Mouse (Mus musculus) spleen, adult 2 months (tissue): Measurements from ENCODE around the gene Gatd1.

Source experiments
- CTCF ChIP-seq: fragments of 200-500 bp; IDR thresholded peaks from 2 replicates; pipeline ENCODE4 v1.5.1; 2011; ENCODE audit warnings: mild to moderate bottlenecking, inconsistent platforms; ENCODE audit not compliant: insufficient read depth, insufficient read length, insufficient replicate concordance; ENCODE audit errors: extremely low read depth
- POLR2A ChIP-seq: fragments of 200-500 bp; IDR thresholded peaks from 2 replicates; pipeline ENCODE4 v1.6.1; 2011; ENCODE audit warnings: low read depth, low read length, inconsistent platforms

DNA sequence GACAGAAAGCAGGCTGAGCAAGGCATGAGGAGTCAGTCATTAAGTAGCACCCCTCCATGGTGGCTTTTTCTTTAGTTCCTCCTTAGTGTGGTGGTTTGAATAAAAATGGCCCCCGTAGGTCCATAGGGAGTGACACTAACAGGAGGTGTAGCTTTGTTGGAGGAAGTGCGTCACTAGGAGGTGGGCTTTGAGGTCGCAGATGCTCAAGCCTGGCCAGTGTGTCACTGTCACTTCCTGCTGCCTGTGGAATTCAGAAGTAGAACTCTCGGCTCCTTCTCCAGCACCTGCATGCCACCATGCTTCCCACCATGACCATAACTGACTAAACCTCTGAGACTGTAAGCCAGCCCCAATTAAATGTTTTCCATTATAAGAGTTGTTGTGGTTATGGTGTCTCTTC, 46.6 kb downstream of the Gatd1 start:
- TF ChIP-seq CTCF (no peak), POLR2A (no peak)
